Comparison of ENCODE assay signal across 17 mouse cellular contexts in the genomic region with DNA sequence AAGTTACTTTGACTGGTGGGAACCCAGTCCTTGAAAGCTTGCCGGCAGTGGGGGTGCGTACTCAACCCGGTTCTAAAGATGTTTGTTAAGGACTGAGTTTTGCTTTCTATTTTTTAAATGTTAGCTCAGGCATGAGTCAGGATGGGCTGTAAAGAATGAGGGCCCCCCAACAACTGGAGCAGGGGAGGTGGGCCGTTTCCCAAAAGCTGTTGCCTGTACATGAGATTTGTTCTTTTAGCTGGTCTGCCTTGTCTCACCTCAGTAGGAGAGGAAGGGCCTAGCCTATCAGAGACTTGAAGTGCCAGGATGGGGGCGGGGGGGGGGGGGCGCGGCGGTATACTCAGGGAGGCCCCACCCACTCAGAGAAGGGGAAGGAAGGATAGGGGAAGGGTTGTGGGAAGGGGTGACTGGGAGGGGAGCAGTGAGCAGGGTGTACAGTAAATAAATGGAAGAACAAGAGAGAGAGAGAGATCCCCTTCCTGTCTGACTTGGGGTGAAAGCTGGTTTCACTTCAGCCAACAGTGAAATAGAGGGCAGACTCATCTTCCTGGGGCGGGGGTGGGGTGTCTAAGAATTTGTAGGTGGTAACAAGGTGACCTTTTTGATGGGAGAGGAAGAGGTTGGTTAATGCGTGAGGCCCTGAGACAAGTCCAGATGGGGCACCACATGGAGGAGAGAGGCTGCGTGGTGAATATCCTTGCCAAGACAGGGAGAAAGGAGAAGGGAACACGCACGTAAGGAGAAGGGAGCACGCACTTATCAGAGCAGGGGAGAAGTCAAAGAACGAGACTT.
A peak's percentile ranks its signal among the peaks of the same experiment; 100 is the strongest.
DNase-seq lines count a peak whose midpoint lies in the region; ATAC-seq lines count a peak whose summit lies in the region.
"Had no signal": no experiment of that assay in that cellular context is flagged by ENCODE, and none has a peak within 500 bp of the region (broad histone marks: within the 10 kb centered on the region; RNA-seq: fewer than 3 reads in every experiment).

No protein-coding gene starts in this region.

- no peak overlapping the region for H3K4me2 ChIP-seq in hindbrain, embryonic 16.5 days (ENCODE audit: low read length)
- H3K4me2 ChIP-seq: embryonic facial prominence, embryonic 13.5 days; intestine, embryonic 15.5 days; limb, embryonic 13.5 days had no signal

- no peak overlapping the region for H3K4me3 ChIP-seq in hindbrain, embryonic 10.5 days
- H3K4me3 ChIP-seq in hindbrain, embryonic 16.5 days (ENCODE audit: low read length) = no peak overlapping the region
- H3K4me3 ChIP-seq: embryonic facial prominence, embryonic 13.5 days; intestine, embryonic 15.5 days; limb, embryonic 13.5 days had no signal

- 73% methylated on average over 12 of the region's 15 CpGs for WGBS in hindbrain, embryonic 10.5 days
- 70% methylated on average over 14 of the region's 15 CpGs for WGBS in hindbrain, embryonic 16.5 days

- no peak for ATAC-seq in hindbrain, embryonic 16.5 days
- peak; percentile 86 for ATAC-seq in CD4-positive, CD25-positive, alpha-beta regulatory T cell, adult 4 months
- peak; percentile 84 for ATAC-seq in common myeloid progenitor, adult 5-6 weeks (replicated peaks; ENCODE audit: low read depth, poor library complexity, severe bottlenecking)
- ATAC-seq: forebrain, embryonic 14.5 days had no signal

- no peaks in the 10 kb centered on the region for H3K9me3 ChIP-seq in hindbrain, embryonic 10.5 days
- H3K9me3 ChIP-seq in hindbrain, embryonic 16.5 days (ENCODE audit: control insufficient read depth, low read length) = no peaks in the 10 kb centered on the region
- H3K9me3 ChIP-seq: embryonic facial prominence, embryonic 13.5 days; intestine, embryonic 15.5 days; limb, embryonic 13.5 days had no signal

- H3K9ac ChIP-seq in hindbrain, embryonic 16.5 days (ENCODE audit: low read depth, low read length) = no peak overlapping the region
- H3K9ac ChIP-seq: embryonic facial prominence, embryonic 13.5 days; intestine, embryonic 15.5 days; limb, embryonic 13.5 days had no signal

- no peaks in the 10 kb centered on the region for H3K27me3 ChIP-seq in hindbrain, embryonic 10.5 days (ENCODE audit: insufficient read depth, poor library complexity, severe bottlenecking)
- no peaks in the 10 kb centered on the region; the same call in 1 of the 2 replicates for H3K27me3 ChIP-seq in hindbrain, embryonic 16.5 days (replicated peaks; ENCODE audit: control insufficient read depth, insufficient read depth, low read length)
- H3K27me3 ChIP-seq: embryonic facial prominence, embryonic 13.5 days; intestine, embryonic 15.5 days; limb, embryonic 13.5 days had no signal

- DNase-seq in hindbrain, embryonic 10.5 days (ENCODE audit: low spot score) = no peak
- peak; percentile 9 to 13 for DNase-seq in natural killer cell, adult 2 months (ENCODE audit: low spot score in 2 of 2)
- no peak for DNase-seq in gastrocnemius, adult 18-20 months (ENCODE audit: low spot score)
- DNase-seq in frontal cortex, postnatal 14 days (ENCODE audit: low spot score in 2 of 2) = no peak
- DNase-seq: adrenal gland, postnatal 14 days; cerebellum, postnatal 25 days; gastrocnemius, postnatal 25 days; kidney, postnatal 25 days; layer of hippocampus, postnatal 36 days; right cerebral cortex, postnatal 25 days had no signal

- peaks cover 25% of the 10 kb centered on the region for H3K4me1 ChIP-seq in hindbrain, embryonic 10.5 days (replicated peaks)
- H3K4me1 ChIP-seq in hindbrain, embryonic 16.5 days (ENCODE audit: control insufficient read depth, insufficient read depth, low read depth, low read length) = no peaks in the 10 kb centered on the region
- H3K4me1 ChIP-seq: intestine, embryonic 15.5 days had no signal

- H3K36me3 ChIP-seq in hindbrain, embryonic 10.5 days = no peaks in the 10 kb centered on the region
- no peaks in the 10 kb centered on the region for H3K36me3 ChIP-seq in hindbrain, embryonic 16.5 days (ENCODE audit: control insufficient read depth, insufficient read depth, low read length)
- H3K36me3 ChIP-seq: embryonic facial prominence, embryonic 13.5 days; intestine, embryonic 15.5 days; limb, embryonic 13.5 days had no signal

- 0 out of 2 replicates have a peak overlapping the region, but pooled peaks have one; percentile 8 for H3K27ac ChIP-seq in hindbrain, embryonic 10.5 days
- H3K27ac ChIP-seq in hindbrain, embryonic 16.5 days (ENCODE audit: low read depth, low read length) = no peak overlapping the region
- H3K27ac ChIP-seq: embryonic facial prominence, embryonic 13.5 days; intestine, embryonic 15.5 days; limb, embryonic 13.5 days had no signal

Comparison
In these comparisons a context has a peak if more than half of its experiments do, and no peak if none do; other contexts are left out.
1. DNase-seq: peak in natural killer cell, adult 2 months (2 of 2); none in hindbrain, embryonic 10.5 days (single experiment), gastrocnemius, adult 18-20 months (single experiment) and frontal cortex, postnatal 14 days (0 of 2).